Mouse (Mus musculus) liver, embryonic 13.5 days (tissue): ENCODE measurements around the gene Unc93a. TPM values are rescaled to one million over a fixed set of nuclear protein-coding genes. Genes with fewer than 3 reads are reported as not detected.
A peak's percentile ranks its signal among the peaks of the same experiment; 100 is the strongest.
"Not testable (repeated sequence)": the region's sequence is repeated elsewhere in the genome, so short reads cannot be mapped to it uniquely, and the experiment has no call there.

ENCODE experiments used
- ATAC-seq: fragments of 200-750 bp; cut with Nextera tagmentation; 2 replicates; pipeline ENCODE4 v1.8.0; 2017; ENCODE audit warnings: low read depth, mild to moderate bottlenecking, moderate number of reproducible peaks, moderate library complexity
- DNase-seq: peaks from one replicate; pipeline ENCODE4 v3.0.0; 2022
- H3K27ac ChIP-seq: fragments of 300-500 bp; sonication (generic); 2 replicates; pipeline ENCODE4 v1.5.1; 2015; ENCODE audit warnings: moderate library complexity, mild to moderate bottlenecking, inconsistent platforms
- H3K27me3 ChIP-seq: fragments of 300-500 bp; sonication (generic); 2 replicates; pipeline ENCODE4 v1.6.1; 2015; ENCODE audit warnings: mild to moderate bottlenecking, inconsistent platforms
- H3K36me3 ChIP-seq: fragments of 300-500 bp; sonication (generic); 2 replicates; pipeline ENCODE4 v1.6.1; 2015; ENCODE audit warnings: mild to moderate bottlenecking, inconsistent platforms
- H3K4me1 ChIP-seq: fragments of 300-500 bp; sonication (generic); replicated peaks from 2 replicates; pipeline ENCODE4 v1.6.1; 2015; ENCODE audit warnings: inconsistent platforms
- H3K4me2 ChIP-seq: fragments of 300-500 bp; sonication (generic); 2 replicates; pipeline ENCODE4 v1.6.1; 2015; ENCODE audit warnings: inconsistent platforms, mild to moderate bottlenecking, moderate library complexity
- H3K4me3 ChIP-seq: fragments of 300-500 bp; sonication (generic); replicated peaks from 2 replicates; pipeline ENCODE4 v1.5.1; 2015; ENCODE audit warnings: mild to moderate bottlenecking, inconsistent platforms
- H3K9ac ChIP-seq: fragments of 300-500 bp; sonication (generic); 2 replicates; pipeline ENCODE4 v1.6.1; 2015; ENCODE audit warnings: mild to moderate bottlenecking, inconsistent platforms
- H3K9me3 ChIP-seq: fragments of 300-500 bp; sonication (generic); replicated peaks from 2 replicates; pipeline ENCODE4 v1.6.1; 2016; ENCODE audit warnings: inconsistent platforms
- WGBS: fragments of 180-500 bp; shearing (Covaris S2); methylation state at CpG from one replicate; pipeline ENCODE4 v1.1.7; 2015; ENCODE audit not compliant: insufficient replicate concordance; 5-methylcytosine and 5-hydroxymethylcytosine counted together
- polyA plus RNA-seq: library from polyadenylated mRNA; unstranded; fragments of >200 nt; fragmentation: Nextera tagmentation; extraction: Ambion mirVana; gene quantifications from 2 replicates; pipeline ENCODE4 v1.2.1, GENCODE M21; 2015

Unc93a gene
- polyA plus RNA-seq, 1 experiment from 2014 or later: not detected

GRCm38 (mm10) chr17:13129737-13130465 lies 1.7 kb downstream of the Unc93a start:
- not testable (repeated sequence) for H3K9ac ChIP-seq, H3K4me2 ChIP-seq, H3K9me3 ChIP-seq, H3K4me3 ChIP-seq, H3K36me3 ChIP-seq, DNase-seq, H3K4me1 ChIP-seq, ATAC-seq, H3K27me3 ChIP-seq, H3K27ac ChIP-seq
- 48% methylated on average over 9 of the region's 11 CpGs for WGBS

GRCm38 (mm10) chr17:13129324-13129723 lies 2.3 kb downstream of the Unc93a start:
- H3K9me3 ChIP-seq, H3K27ac ChIP-seq, H3K27me3 ChIP-seq, ATAC-seq, H3K4me3 ChIP-seq, H3K36me3 ChIP-seq, H3K4me1 ChIP-seq, H3K9ac ChIP-seq, H3K4me2 ChIP-seq, DNase-seq: not testable (repeated sequence)
- no CpG with 5 or more reads among the region's 3 CpGs for WGBS

- not testable (repeated sequence) for H3K27me3 ChIP-seq, H3K9me3 ChIP-seq, DNase-seq, H3K9ac ChIP-seq, H3K27ac ChIP-seq, ATAC-seq, H3K4me2 ChIP-seq, H3K4me3 ChIP-seq, H3K36me3 ChIP-seq, H3K4me1 ChIP-seq
- WGBS: 26% methylated on average over 2 of the region's 3 CpGs
These were observed 7.4 kb downstream of the Unc93a start for GRCm38 (mm10) chr17:13124241-13124640.

- H3K36me3 ChIP-seq, H3K9me3 ChIP-seq, H3K9ac ChIP-seq, H3K4me3 ChIP-seq, H3K4me1 ChIP-seq, H3K27ac ChIP-seq, DNase-seq, H3K4me2 ChIP-seq, H3K27me3 ChIP-seq: not testable (repeated sequence)
- ATAC-seq: peak; percentile 39; the same call in 1 of the 2 replicates
- 83% methylated on average over 2 of the region's 5 CpGs for WGBS
These were observed 8.1 kb downstream of the Unc93a start for GRCm38 (mm10) chr17:13123308-13124038.

- H3K27me3 ChIP-seq, H3K9me3 ChIP-seq, ATAC-seq, H3K4me1 ChIP-seq, DNase-seq, H3K27ac ChIP-seq, H3K9ac ChIP-seq, H3K36me3 ChIP-seq, H3K4me3 ChIP-seq, H3K4me2 ChIP-seq: not testable (repeated sequence)
- 40% methylated on average over 3 of the region's 9 CpGs for WGBS
These were observed 18.9 kb downstream of the Unc93a start for GRCm38 (mm10) chr17:13112504-13113291.

GRCm38 (mm10) chr17:13106563-13106962 lies 25.0 kb downstream of the Unc93a start:
- H3K4me2 ChIP-seq, H3K27me3 ChIP-seq, H3K27ac ChIP-seq, H3K36me3 ChIP-seq, DNase-seq, H3K9me3 ChIP-seq, H3K4me3 ChIP-seq, H3K4me1 ChIP-seq, H3K9ac ChIP-seq, ATAC-seq: not testable (repeated sequence)
- 70% methylated on average over 5 of the region's 5 CpGs for WGBS

- H3K27ac ChIP-seq, H3K9me3 ChIP-seq, H3K9ac ChIP-seq, DNase-seq, ATAC-seq, H3K4me2 ChIP-seq, H3K4me1 ChIP-seq, H3K4me3 ChIP-seq, H3K36me3 ChIP-seq, H3K27me3 ChIP-seq: not testable (repeated sequence)
- WGBS: 84% methylated on average over 3 of the region's 4 CpGs
These were observed 38.6 kb downstream of the Unc93a start for GRCm38 (mm10) chr17:13092960-13093359.

- 59% methylated on average over 6 of the region's 8 CpGs for WGBS
These were observed 39.4 kb downstream of the Unc93a start for GRCm38 (mm10) chr17:13092100-13092764.

GRCm38 (mm10) chr17:13091510-13091909 lies 40.1 kb downstream of the Unc93a start:
- H3K4me1 ChIP-seq, H3K27me3 ChIP-seq, H3K9me3 ChIP-seq, H3K9ac ChIP-seq, ATAC-seq, H3K27ac ChIP-seq, DNase-seq, H3K4me3 ChIP-seq, H3K36me3 ChIP-seq, H3K4me2 ChIP-seq: not testable (repeated sequence)
- WGBS: no CpG with 5 or more reads among the region's 1 CpGs

More at GRCm38 (mm10) chr17:13092100-13092764, 39.4 kb downstream of the Unc93a start:
- H3K4me1 ChIP-seq, H3K27me3 ChIP-seq, H3K9ac ChIP-seq, H3K4me3 ChIP-seq, H3K4me2 ChIP-seq, H3K27ac ChIP-seq, H3K36me3 ChIP-seq, ATAC-seq, H3K9me3 ChIP-seq, DNase-seq: not testable (repeated sequence)

- not testable (repeated sequence) for H3K27me3 ChIP-seq, H3K4me3 ChIP-seq, H3K27ac ChIP-seq, ATAC-seq, H3K9me3 ChIP-seq, DNase-seq, H3K9ac ChIP-seq, H3K4me2 ChIP-seq, H3K4me1 ChIP-seq, H3K36me3 ChIP-seq
- 43% methylated on average over 4 of the region's 5 CpGs for WGBS
These were observed 62.4 kb downstream of the Unc93a start for GRCm38 (mm10) chr17:13069227-13069626.

GRCm38 (mm10) chr17:13067864-13068385 lies 63.7 kb downstream of the Unc93a start:
- not testable (repeated sequence) for H3K4me2 ChIP-seq, H3K9me3 ChIP-seq, H3K27ac ChIP-seq, H3K27me3 ChIP-seq, H3K4me3 ChIP-seq, H3K9ac ChIP-seq, H3K4me1 ChIP-seq, DNase-seq, H3K36me3 ChIP-seq, ATAC-seq
- 67% methylated on average over 1 of the region's 4 CpGs for WGBS
